Mouse (Mus musculus) gonadal fat pad, adult 2 months (tissue): ENCODE measurements around the gene Loxl3. TPM values are rescaled to one million over a fixed set of nuclear protein-coding genes. Genes with fewer than 3 reads are reported as not detected.

ENCODE experiments used
- DNase-seq: peaks from one replicate; pipeline ENCODE4 v3.0.0-alpha.2; 2012; ENCODE audit warnings: low read depth
- polyA plus RNA-seq: library from polyadenylated mRNA; depleted of rRNA; stranded (reverse); fragments of >200 nt; gene quantifications from 2 replicates; pipeline ENCODE4 v1.2.3, GENCODE M21; 2012

The Loxl3 gene
- polyA plus RNA-seq, 1 experiment: 12.1 TPM

DNA sequence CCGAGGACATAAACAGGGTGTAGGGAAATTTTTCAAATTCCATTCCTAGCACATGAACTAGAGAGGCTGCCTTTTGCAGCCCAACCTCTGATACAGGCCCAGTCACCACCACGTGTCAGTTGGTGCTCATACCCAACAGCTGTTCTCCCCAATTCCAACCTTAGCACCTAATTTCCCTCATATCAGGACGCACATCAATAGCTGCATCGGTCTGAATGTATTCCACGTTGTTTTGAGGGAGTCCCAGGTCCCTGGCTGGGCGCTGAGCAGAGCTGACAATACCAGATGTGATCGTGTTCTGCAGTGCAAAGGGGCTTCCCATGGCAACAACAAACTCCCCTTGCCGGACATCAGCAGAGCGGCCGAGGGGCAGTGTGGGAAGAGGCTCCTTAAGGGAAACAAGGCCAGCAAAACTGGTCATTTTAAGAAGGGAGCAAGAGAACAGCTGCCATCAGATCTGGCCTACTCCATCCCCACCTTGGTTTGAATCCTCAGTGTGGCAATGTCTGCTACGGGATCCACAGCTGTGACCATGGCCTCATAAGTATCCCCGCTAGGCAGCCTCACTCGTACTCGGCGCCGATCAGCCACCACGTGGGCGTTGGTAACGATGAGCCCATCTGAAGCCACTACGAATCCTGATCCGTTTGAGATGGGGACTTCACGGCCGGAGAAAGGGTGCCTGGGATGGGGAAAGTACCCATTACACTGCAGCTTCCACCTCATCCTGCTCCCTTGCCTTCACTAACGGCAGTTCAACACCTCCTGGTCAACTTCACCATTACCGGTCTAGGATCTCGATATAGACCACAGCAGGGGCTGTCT is 19.4 kb downstream of the Loxl3 start:
- DNase-seq: no peak

DNA sequence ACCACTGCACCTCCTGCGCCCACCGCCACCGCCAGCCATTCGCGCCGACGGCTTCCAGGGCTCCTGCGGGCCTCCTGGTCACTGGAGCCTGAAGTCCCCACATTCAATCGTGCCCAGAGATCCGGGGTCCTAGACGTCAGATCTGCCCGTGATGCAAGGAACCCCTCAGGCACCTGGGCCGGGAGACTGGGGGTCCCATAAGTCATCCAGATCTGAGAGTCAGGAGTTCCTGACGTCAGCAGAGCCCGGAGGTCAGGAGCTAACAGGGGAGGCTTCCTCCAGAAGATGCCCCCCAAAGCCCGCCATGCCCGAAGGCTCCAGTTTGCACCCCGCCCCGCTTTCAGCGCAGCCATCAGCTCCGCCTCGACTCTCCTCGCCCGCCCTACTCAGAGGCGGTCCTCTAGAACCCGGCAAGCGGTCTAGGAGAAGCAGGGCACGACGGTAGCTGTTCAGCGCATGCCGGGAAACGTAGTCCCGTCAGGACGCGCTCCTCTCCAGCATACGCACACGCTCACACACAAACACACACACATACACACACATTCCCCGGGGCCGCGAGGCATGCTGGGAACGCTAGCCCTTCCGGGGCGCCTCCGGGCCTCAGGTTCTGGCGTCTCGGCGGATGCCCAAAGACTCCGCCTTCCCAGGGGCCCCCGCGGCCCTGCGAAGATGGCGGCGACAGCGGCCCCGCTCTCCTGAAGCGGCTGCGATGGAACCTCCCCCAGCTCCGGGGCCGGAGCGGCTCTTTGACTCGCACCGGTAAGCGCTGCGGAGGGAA is 20.3 kb downstream of the Loxl3 start, which contains the start of gene Aup1:
Gene Aup1 (plus strand): TSS at position 448 of the 778 bp plus-strand sequence.
- DNase-seq: peak; percentile 60

DNA sequence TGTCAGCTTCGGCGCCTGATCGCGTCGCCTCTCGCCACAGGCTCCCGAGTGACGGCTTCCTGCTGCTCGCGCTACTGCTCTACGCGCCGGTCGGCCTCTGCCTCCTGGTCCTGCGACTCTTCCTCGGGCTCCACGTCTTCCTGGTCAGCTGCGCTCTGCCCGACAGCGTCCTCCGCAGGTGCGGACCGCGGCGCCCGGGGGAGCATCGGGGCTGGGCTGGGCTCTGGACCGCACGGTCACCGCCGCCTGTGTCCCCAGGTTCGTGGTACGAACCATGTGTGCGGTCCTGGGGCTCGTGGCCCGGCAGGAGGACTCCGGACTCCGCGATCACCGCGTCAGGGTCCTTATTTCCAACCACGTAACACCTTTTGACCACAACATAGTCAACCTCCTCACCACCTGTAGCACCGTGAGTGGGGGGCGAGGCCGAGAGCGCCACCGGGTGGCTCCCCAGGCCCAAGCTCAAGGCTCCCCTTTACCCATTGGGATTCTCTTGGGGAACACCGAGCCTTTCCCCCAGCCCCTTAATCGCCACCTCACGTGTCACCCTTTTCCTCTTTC is 21.0 kb downstream of the Loxl3 start, which contains the start of gene Htra2:
Gene Htra2 (minus strand): TSS at position 403 of the 561 bp plus-strand sequence.
- DNase-seq: no peak

DNA sequence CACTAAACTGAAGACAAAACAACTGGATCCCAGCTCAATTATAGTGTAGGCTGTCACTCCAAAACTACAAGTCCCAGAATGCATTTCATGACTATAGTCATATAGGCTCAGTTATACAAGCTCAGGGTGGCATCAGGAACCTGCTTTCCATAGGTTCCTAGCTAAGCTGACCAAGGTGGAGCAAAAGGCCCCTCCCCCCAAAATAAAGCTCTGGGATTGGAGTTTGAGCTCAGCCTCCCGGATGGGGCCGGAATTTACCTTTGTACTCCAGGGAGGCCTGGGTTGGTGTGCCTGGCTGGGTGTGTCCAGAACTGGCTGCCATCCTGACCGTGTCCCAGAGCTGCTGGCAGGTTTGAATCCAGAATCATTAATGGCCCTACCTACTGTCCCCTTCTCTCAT is 23.8 kb downstream of the Loxl3 start, which contains the start of gene Dqx1:
Gene Dqx1 (plus strand): TSS at position 55 of the 400 bp plus-strand sequence.
- DNase-seq: peak; percentile 57

DNA sequence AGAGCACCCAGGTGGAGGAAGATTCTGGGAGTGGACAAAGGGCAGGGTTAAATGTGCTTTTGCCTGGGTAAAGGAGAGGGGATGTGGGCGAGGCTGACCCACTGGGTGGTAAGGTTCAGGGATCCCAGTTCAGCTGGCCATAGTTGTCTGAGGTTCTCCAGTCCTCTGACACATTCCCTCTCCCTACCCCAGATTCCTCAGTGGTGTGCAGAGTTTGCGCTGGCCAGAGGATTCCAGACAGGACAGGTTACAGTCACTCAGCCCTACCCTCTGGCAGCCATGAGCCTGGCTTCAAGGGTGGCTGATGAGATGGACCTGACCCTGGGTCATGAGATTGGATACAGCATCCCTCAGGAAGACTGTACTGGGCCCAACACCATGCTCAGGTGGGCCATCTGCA is 24.8 kb downstream of the Loxl3 start:
- no peak for DNase-seq

DNA sequence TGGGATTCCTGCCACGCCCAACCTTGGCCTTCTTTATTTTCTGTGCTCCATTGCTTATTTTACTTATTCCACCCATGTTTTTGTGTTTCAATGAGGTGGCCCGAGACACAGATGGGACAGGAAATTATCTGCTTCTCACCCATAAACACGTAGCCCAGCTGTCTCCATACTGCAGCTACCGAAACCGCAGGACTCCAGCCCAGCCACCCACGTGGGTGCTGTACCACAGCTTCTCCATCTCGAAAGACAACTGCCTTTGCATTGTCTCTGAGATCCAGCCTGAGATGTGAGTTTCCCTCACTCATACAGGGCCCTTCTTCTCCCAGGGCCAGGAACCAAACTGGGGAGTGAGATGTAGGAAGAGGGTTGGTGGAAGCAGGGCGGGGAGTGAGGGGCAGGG is 32.0 kb downstream of the Loxl3 start:
- no peak for DNase-seq

DNA sequence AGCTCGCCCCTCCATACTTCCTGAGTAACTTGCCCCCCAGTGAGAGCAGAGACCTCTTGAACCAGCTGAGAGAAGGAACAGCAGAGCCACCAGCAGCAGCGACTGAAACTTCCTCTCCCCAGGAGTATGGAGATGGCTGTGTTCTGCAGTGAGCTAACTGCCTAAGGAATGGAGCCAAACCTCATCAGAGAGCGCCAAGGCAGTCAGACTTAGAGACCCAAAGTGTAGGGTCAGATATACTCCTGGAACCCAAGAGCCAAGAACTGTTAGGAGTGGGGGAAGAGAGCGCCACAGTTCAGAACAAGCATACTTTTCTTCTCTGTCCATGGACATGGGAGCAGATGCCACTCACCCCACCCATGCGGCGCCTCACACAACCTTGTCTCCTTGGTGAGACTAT is 32.5 kb downstream of the Loxl3 start:
- DNase-seq: no peak

DNA sequence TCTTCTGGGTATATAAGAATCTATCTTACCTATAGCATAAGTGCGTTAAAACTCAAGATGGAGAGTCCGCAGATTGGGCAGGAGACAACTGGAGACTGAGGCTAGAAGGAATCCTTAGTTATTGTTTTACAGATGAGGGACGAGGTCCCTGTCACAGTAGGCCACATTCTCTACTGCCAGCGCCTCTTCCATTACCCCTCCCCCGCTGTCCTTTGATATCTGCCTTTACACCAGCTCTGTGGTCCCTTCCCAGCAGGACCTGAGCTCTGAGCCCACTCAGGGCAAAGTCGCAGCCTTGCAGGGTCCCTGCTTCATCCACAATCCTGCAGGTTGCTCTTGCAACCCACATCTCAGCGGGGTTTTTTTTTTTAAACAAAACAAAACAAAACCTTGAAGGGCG is 34.2 kb downstream of the Loxl3 start:
- DNase-seq: no peak

DNA sequence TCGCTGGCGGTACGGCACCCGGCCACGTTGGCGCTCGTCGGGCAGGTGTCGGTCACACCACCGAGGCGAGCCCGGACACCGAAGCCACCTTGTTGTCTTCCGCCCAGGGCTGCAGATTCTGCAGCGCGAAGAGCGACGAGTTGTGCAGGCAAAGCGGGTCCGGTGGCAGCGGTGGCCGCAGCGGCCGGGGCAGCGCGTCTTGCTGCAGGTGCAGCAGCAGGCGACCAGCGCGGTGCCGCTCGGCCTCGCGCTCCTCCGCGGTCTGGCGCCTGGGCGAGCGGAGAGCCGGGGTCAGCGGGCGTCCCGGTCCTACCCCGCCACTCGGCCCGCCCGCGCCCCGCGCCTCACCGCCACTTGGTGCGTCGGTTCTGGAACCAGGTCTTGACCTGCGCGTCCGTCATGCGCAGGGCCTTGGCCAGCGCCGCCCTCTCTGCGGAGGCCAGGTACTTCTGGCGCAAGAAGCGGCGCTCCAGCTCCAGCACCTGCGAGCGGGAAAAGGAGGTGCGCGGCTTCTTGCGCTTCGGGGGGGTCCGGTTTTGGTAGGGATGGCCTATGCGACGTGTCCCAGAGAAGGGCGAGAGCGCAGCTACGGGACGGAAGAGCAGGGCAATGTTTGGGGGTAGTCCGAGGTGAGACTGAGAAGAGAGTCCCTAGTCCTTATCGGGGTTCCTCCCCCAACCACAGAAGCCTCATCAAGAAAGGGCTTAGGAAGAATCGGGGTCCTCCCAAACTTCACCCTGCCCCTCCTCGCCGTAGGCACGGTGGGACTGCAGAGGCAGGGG is 34.9 kb downstream of the Loxl3 start:
- DNase-seq: no peak

DNA sequence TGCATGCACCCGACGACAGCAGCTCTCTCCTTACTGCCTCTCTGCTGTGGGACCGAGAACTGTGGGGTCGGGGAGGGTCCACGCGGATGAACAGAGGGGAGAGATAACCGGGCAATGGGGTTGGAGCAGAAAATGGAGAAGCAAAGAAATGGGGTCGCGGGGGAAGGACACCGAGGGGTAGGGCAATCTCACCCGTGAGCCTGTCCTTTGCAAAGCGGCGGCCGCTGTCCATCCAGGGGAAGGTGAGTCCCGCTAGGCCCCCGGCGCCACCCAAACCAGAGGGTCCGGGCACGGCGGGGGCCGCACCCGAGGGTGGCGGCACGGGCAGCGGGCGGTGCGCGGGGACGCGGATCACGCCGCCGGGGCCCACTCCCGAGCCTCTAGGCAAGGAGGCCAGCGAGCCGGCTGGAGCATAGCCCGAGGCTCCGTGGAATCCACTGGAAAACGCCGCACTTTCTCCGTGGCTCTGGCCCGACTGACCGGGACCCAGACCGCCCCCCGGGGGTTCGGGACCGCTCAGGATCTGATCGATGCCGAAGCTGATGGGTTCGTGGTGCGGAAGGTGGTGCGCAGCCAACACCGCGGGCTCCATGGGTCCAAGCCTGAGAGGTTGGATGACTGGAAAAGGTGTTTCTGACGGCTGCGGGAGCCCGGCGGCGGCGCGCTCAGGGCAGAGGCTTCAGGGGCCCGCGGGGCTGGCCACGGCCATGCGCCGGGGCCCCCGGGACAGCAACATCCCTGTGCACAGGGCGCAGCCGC is 35.7 kb downstream of the Loxl3 start:
- no peak for DNase-seq

DNA sequence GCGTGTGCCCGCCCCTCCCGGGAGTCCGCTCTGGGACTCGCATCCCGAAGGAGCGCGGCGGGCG is 36.1 kb downstream of the Loxl3 start, which contains the start of gene Tlx2:
Gene Tlx2 (minus strand): TSS at position 47 of the 64 bp plus-strand sequence.
- DNase-seq: no peak

DNA sequence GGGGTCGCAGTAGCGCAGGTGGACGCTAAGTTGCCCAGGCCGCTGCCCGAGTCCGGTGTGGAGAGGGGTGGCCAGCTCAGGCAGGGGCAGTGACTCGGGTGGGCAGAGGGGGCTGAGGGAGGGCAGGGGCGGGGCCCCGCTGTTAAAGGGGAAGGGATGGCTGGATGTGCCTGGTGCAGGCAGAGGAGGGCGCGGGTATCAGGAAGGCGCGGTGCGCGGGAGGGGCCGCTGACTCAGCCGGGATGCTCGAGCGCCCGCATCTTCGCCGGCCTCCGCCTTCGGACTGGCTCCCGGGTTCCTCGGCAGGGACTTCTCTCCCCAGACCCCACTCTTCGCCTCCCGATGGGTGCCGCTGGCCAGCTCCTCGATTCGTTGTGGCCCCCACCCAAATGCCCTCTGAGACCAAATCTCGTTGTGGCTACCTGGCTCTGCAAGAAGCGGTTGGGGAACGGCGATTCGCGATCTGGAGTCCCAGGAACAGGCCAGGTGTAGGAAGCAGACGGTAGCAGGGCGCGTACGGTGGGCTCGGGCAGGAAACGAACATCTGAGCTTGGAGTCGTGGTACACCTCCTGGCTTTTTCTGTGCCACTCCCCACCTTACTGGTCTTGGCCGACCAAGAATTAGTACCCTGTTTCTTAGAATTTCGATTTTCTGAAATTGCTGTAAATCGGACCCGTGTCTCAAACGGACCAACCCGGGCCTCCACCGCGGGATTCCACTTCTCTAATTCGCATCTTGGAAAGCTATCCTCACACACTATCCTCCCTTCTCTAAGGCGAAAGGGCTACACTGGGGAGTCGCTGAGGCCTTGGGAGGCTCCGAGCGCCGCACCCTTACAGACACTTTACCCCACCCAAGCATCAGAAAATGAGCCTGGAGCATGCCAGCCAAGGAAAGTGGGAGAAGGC is 36.6 kb downstream of the Loxl3 start:
- DNase-seq: no peak

DNA sequence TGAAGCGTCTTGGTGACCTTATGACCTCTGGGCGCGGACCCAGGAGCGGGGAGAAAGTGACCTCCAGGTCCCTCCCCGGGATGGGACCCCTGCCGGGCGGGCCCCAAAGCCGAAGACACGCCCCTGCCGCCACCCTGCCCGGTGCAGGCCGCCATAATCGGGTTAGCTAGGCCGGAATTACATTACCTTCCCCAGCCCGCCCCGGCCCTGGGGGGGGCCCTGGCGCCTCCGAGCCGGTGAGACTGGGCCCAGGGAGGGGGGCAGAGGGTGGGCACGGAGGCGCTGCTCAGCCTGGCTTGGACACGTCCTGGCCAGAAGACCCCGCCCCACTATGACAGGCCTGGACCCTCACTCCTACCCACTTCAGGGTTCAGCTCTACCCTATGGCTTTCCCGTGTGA is 37.2 kb downstream of the Loxl3 start:
- no peak for DNase-seq

DNA sequence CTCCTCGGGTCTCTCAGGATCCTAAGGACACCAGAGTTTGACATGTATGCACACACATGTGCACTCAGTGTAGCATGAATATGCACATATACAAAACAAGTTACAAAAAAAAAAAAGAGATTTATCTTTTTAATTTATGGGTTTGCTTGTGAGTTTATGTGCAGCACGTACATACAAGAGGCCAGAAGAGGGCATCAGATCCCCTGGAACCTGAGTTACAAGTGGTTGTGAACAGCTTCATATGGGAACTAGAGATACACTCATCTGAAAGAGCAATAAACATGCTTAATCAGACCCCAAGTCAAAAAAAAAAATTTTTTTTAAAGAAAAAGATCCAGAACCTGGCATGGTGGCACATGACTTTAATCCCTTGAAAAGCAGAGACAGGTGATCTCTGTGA is 41.0 kb downstream of the Loxl3 start:
- no peak for DNase-seq

DNA sequence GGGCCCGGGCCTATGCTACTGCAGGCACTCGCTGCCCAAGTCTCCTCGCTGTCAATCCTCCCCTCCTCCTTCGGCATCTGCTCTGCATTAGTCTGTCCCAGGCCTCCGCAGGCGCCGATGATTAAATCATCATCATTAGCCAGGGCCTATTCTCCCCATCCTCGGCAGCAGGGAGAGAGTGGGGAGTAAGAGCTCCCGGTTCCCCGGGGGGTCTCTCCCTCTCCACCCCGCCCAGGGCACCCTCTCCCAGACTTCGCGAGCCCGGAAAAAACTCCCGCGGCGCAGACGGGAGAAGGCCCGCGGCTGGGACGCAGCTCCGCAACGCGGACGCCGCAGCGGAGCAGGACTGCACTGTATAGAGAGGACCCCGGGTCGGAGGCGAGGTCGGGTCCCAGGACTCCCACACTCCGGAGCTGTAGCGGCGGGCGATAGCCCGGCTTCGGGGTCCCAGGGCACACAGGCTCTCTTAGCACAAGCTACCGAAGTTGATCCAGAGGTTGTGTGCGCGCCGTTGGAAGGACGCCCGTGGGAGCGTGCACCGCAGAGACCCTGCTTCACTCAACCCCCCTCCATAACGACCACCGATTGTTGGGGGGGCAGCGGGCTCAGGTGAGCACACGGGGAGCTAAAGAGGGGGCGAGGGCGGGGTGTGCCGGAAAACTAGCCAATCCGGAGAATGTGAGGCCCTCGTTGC is 43.8 kb downstream of the Loxl3 start, which contains the start of gene Pcgf1:
Gene Pcgf1 (plus strand): TSS at position 240 of the 694 bp plus-strand sequence.
- no peak for DNase-seq

DNA sequence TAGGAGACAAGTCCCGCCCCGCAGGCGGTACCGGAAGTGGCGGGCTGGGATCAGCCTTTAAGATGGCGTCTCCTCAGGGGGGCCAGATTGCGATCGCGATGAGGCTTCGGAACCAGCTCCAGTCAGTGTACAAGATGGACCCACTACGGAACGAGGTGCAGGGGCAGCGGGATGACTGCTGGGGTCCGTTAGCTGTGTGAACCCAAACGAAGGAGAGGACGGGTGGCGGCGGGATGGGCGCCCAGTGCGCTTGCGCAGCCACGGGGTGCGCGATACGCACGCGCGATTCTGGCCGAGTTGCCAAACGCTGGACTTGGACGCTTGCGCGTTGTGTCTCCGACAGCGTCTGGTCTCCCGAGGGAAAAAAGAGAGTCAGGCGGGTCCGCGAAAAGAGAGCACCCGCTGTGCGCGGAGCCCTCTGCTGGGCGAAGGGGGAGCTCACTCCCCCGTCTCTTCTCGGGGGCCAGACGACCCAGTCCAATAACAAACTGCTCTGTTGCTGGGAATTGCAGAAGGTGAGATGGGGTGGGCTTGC is 44.4 kb downstream of the Loxl3 start:
- peak; percentile 60 for DNase-seq

DNA sequence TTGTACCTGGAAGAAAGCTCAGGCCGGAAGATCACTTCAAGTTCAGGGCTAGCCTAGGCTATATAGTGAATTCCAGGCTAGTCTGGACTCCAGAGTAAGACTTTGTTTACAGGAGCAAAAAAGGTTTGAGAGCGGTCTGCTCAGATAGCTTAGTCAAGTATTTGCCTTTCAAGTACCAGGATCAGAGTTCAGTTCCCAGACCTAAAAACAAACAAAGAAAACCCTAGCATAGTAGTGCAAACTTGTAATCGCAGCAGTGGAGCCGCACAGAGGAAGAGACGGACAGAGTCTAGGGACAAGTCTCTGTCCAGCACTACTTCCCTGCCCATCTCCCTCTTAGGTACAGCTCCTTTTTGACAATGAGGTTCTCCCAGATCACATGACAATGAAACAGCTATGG is 46.2 kb downstream of the Loxl3 start:
- no peak for DNase-seq

DNA sequence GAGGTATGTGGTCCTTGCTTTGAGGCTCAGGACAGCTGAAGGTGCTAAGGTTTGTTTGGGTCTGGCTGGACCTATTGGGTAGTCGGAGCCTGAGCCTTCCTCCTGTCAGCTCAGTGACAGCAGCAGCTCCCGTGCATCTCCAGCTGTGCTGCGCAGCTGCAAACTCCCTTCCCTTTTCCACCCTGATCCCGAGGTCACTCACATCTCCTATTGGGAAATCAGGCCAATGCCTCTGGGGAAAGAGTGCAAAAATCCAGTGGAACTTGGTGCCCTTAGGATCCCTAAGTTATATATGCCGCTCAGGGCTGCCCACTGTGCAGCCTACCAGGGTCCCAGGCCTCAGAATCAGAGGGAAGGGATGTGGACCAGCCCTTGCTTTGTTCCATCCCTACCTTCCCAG is 49.5 kb downstream of the Loxl3 start:
- no peak for DNase-seq

DNA sequence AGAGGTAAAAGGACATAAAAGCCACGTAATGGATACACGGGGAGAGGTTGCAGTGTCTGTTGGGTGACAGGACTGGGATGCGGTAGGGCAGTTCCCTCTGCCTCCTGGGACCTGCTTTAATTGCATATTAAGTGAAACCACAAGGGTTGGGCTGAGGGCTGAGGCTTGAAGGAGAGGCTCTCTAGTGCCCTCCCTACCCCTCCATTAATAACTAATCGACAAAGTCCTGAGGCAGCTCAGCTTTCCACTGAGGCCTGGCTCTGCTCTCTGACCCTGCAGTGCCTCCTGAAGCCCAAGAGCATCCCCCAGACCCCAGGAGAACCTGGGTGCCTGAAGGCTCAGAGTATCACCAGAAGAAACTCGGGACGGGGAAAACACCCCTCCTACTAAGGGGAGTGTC is 50.5 kb downstream of the Loxl3 start:
- no peak for DNase-seq
